Mouse (Mus musculus) heart, embryonic 14.5 days (tissue): Measurements from ENCODE around the gene Abi1. TPM values are rescaled to one million over a fixed set of nuclear protein-coding genes. Genes with fewer than 3 reads are reported as not detected.

Experiments
- ATAC-seq: fragments of 200-750 bp; cut with Nextera tagmentation; 2 replicates; pipeline ENCODE4 v1.8.0; 2017; ENCODE audit warnings: low read depth, moderate TSS enrichment; ENCODE audit not compliant: insufficient number of reproducible peaks, insufficient read depth, low FRiP score
- H3K27ac ChIP-seq, 2 experiments: fragments of 200-500 bp in 1 of 2; fragments of 300-500 bp in 1 of 2; sonication (generic) in 1 of 2; replicated peaks in 1 of 2; 2 replicates each; pipeline ENCODE4 v1.5.1; 2012 to 2014; ENCODE audit warnings: low read depth in 2 of 2, low read length in 2 of 2, control low read depth in 1 of 2, mild to moderate bottlenecking in 1 of 2, mixed read lengths in 1 of 2; ENCODE audit not compliant: control insufficient read depth in 1 of 2, insufficient read depth in 1 of 2
- H3K27me3 ChIP-seq: fragments of 300-500 bp; sonication (generic); 2 replicates; pipeline ENCODE4 v1.6.1; 2014; ENCODE audit warnings: mild to moderate bottlenecking, low read length, control low read depth; ENCODE audit not compliant: control insufficient read depth, insufficient read depth
- H3K36me3 ChIP-seq: fragments of 300-500 bp; sonication (generic); 2 replicates; pipeline ENCODE4 v1.6.1; 2014; ENCODE audit warnings: mild to moderate bottlenecking, control low read depth, low read length, mixed read lengths; ENCODE audit not compliant: control insufficient read depth, insufficient read depth
- H3K4me1 ChIP-seq, 2 experiments: fragments of 200-500 bp in 1 of 2; fragments of 300-500 bp in 1 of 2; sonication (generic) in 1 of 2; 2 replicates each; pipeline ENCODE4 v1.6.1; 2012 to 2014; ENCODE audit warnings: low read length in 2 of 2, control low read depth in 1 of 2, mixed read lengths in 1 of 2; ENCODE audit not compliant: control insufficient read depth in 2 of 2, insufficient read depth in 2 of 2
- H3K4me2 ChIP-seq: fragments of 300-500 bp; sonication (generic); 2 replicates; pipeline ENCODE4 v1.6.1; 2014; ENCODE audit warnings: mild to moderate bottlenecking, low read length
- H3K4me3 ChIP-seq, 2 experiments: fragments of 200-500 bp in 1 of 2; fragments of 300-500 bp in 1 of 2; sonication (generic) in 1 of 2; 2 replicates each; pipeline ENCODE4 v1.5.1; 2012 to 2014; ENCODE audit warnings: low read length in 2 of 2, mild to moderate bottlenecking in 2 of 2, control low read depth in 1 of 2, low read depth in 1 of 2, moderate library complexity in 1 of 2; ENCODE audit not compliant: control insufficient read depth in 1 of 2, insufficient read depth in 1 of 2
- H3K9ac ChIP-seq: fragments of 300-500 bp; sonication (generic); 2 replicates; pipeline ENCODE4 v1.6.1; 2014; ENCODE audit warnings: mild to moderate bottlenecking, low read length
- H3K9me3 ChIP-seq: fragments of 300-500 bp; sonication (generic); 2 replicates; pipeline ENCODE4 v1.6.1; 2016; ENCODE audit warnings: low read length, control low read depth; ENCODE audit not compliant: control insufficient read depth
- WGBS: fragments of 180-500 bp; shearing (Covaris S2); extraction: QIAGEN DNeasy Blood & Tissue Kit; methylation state at CpG from one replicate; pipeline ENCODE4 v1.1.7; 2014; 5-methylcytosine and 5-hydroxymethylcytosine counted together
- polyA plus RNA-seq: library from polyadenylated mRNA; unstranded; fragments of >200 nt; fragmentation: Nextera tagmentation; extraction: Ambion mirVana; gene quantifications from 2 replicates; pipeline ENCODE4 v1.2.1, GENCODE M21; 2014

The Abi1 gene
- polyA plus RNA-seq, 1 experiment from 2014 or later, result 34.0 TPM

GRCm38 (mm10) chr2:23028826-23029225, 11.2 kb downstream of the Abi1 start:
- H3K4me1 ChIP-seq, result peaks cover 2 to 12% of the 10 kb centered on the region in 2 experiments; a peak in 3 of 4 replicates
- no peaks in the 10 kb centered on the region; the same call in 1 of the 2 replicates for H3K9me3 ChIP-seq
- no peak overlapping the region for H3K9ac ChIP-seq
- no peak for ATAC-seq
- peaks cover 7% of the 10 kb centered on the region; the same call in 1 of the 2 replicates for H3K36me3 ChIP-seq
- H3K4me2 ChIP-seq, result no peak overlapping the region
- 89% methylated on average over 4 of the region's 4 CpGs for WGBS
- H3K27me3 ChIP-seq, result no peaks in the 10 kb centered on the region
- H3K27ac ChIP-seq, result no peak overlapping the region
- no peak overlapping the region for H3K4me3 ChIP-seq

- H3K4me1 ChIP-seq, result peaks cover 2 to 23% of the 10 kb centered on the region in 2 experiments; a peak in 3 of 4 replicates
- no peak overlapping the region for H3K4me3 ChIP-seq
- ATAC-seq, result no peak
- no peaks in the 10 kb centered on the region for H3K27me3 ChIP-seq
- no peak overlapping the region for H3K27ac ChIP-seq
- H3K9ac ChIP-seq, result no peak overlapping the region
- 26% methylated on average over 1 of the region's 1 CpGs for WGBS
- no peaks in the 10 kb centered on the region; the same call in 1 of the 2 replicates for H3K9me3 ChIP-seq
- no peak overlapping the region for H3K4me2 ChIP-seq
- H3K36me3 ChIP-seq, result 0 out of 2 replicates have a peak, but pooled peaks cover 7% of the 10 kb centered on the region
Observed at GRCm38 (mm10) chr2:23026379-23026778, 13.7 kb downstream of the Abi1 start.

GRCm38 (mm10) chr2:23023714-23024282, 16.2 kb downstream of the Abi1 start:
- H3K27me3 ChIP-seq, result no peaks in the 10 kb centered on the region
- H3K4me3 ChIP-seq, result no peak overlapping the region
- H3K4me1 ChIP-seq, result peaks cover 2 to 23% of the 10 kb centered on the region in 2 experiments; a peak in 3 of 4 replicates
- H3K4me2 ChIP-seq, result no peak overlapping the region
- no peaks in the 10 kb centered on the region for H3K9me3 ChIP-seq
- WGBS, result 89% methylated on average over 4 of the region's 4 CpGs
- ATAC-seq, result no peak
- H3K9ac ChIP-seq, result no peak overlapping the region
- no peak overlapping the region for H3K27ac ChIP-seq
- no peaks in the 10 kb centered on the region for H3K36me3 ChIP-seq

- Histone ChIP-seq H3K27me3 (no peaks in the 10 kb centered on the region), H3K9me3 (no peaks in the 10 kb centered on the region), H3K9ac (no peak overlapping the region), H3K4me3 (no peak overlapping the region), H3K4me1 (peaks cover 2 to 23% of the 10 kb centered on the region in 2 experiments; a peak in 3 of 4 replicates), H3K27ac (no peak overlapping the region), H3K4me2 (no peak overlapping the region), H3K36me3 (no peaks in the 10 kb centered on the region)
- WGBS, result 89% methylated on average over 3 of the region's 3 CpGs
- no peak for ATAC-seq
Observed at GRCm38 (mm10) chr2:23023023-23023422, 17.0 kb downstream of the Abi1 start.

GRCm38 (mm10) chr2:23021721-23022120, 18.3 kb downstream of the Abi1 start:
- Histone ChIP-seq H3K27me3 (no peaks in the 10 kb centered on the region), H3K36me3 (no peaks in the 10 kb centered on the region), H3K9ac (no peak overlapping the region), H3K4me2 (no peak overlapping the region), H3K27ac (no peak overlapping the region), H3K4me3 (no peak overlapping the region), H3K4me1 (peaks cover 0 to 21% of the 10 kb centered on the region in 2 experiments; a peak in 2 of 4 replicates), H3K9me3 (no peaks in the 10 kb centered on the region)
- ATAC-seq, result no peak
- 39% methylated on average over 4 of the region's 4 CpGs for WGBS

- Histone ChIP-seq H3K4me1 (peaks cover 0 to 17% of the 10 kb centered on the region in 2 experiments; a peak in 2 of 4 replicates), H3K4me2 (no peak overlapping the region), H3K27ac (no peak overlapping the region), H3K4me3 (no peak overlapping the region), H3K9me3 (no peaks in the 10 kb centered on the region), H3K27me3 (no peaks in the 10 kb centered on the region), H3K36me3 (no peaks in the 10 kb centered on the region), H3K9ac (no peak overlapping the region)
- WGBS, result 86% methylated on average over 4 of the region's 4 CpGs
- ATAC-seq, result no peak
Observed at GRCm38 (mm10) chr2:23021320-23021719, 18.7 kb downstream of the Abi1 start.

GRCm38 (mm10) chr2:23019170-23019569, 20.9 kb downstream of the Abi1 start:
- Histone ChIP-seq H3K9ac (no peak overlapping the region), H3K4me3 (no peak overlapping the region), H3K36me3 (no peaks in the 10 kb centered on the region), H3K27me3 (no peaks in the 10 kb centered on the region), H3K4me1 (peaks cover 5 to 19% of the 10 kb centered on the region in 2 experiments; a peak in 3 of 4 replicates), H3K9me3 (no peaks in the 10 kb centered on the region), H3K27ac (no peak overlapping the region), H3K4me2 (no peak overlapping the region)
- 70% methylated on average over 2 of the region's 2 CpGs for WGBS
- ATAC-seq, result no peak

DNA sequence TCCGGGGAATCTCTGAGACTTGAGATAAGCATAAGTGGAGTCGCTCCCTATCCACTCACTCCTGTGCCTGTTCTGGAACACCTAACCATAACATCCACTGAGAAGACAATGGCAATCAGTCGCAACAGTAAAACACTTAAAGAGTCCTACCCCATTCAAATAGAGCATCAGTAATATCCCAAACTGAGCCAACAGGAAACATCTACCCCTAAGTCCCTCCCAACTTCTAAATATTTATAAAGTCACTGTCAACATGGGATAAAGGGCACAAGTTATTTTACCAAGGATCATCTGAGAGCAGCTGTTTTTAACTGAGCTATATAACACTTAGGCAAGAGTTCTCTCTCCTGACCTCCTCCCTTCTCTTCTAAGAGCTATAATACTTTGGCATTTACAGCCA, 23.9 kb downstream of the Abi1 start:
- Histone ChIP-seq H3K9ac (no peak overlapping the region), H3K9me3 (no peaks in the 10 kb centered on the region), H3K4me3 (no peak overlapping the region), H3K27ac (no peak overlapping the region), H3K4me2 (no peak overlapping the region), H3K4me1 (peaks cover 5 to 6% of the 10 kb centered on the region in 2 experiments; a peak in 2 of 4 replicates), H3K27me3 (no peaks in the 10 kb centered on the region), H3K36me3 (no peaks in the 10 kb centered on the region)
- ATAC-seq, result no peak
- WGBS, result 62% methylated on average over 3 of the region's 3 CpGs
